11 mouse cellular contexts compared by ENCODE assay signal in genomic region chr5:100005431-100005830, GRCm38 (mm10). TPM values are rescaled to one million over a fixed set of nuclear protein-coding genes. Genes with fewer than 3 reads are reported as not detected.
DNase-seq lines count a peak whose midpoint lies in the region; ATAC-seq and TF ChIP-seq lines count a peak whose summit lies in the region.
"Had no signal": no experiment of that assay in that cellular context is flagged by ENCODE, and none has a peak within 500 bp of the region (broad histone marks: within the 10 kb centered on the region; RNA-seq: fewer than 3 reads in every experiment).

No protein-coding gene starts in this region.

- no peaks in the 10 kb centered on the region for H3K36me3 ChIP-seq in liver, embryonic 13.5 days
- no peaks in the 10 kb centered on the region for H3K36me3 ChIP-seq in stomach, postnatal 0 days (ENCODE audit: control insufficient read depth, insufficient read depth, low read length)
- H3K36me3 ChIP-seq: forebrain, embryonic 12.5 days had no signal

- H3K9ac ChIP-seq in liver, embryonic 13.5 days = no peak overlapping the region
- no peak overlapping the region for H3K9ac ChIP-seq in stomach, postnatal 0 days (ENCODE audit: low read length)
- H3K9ac ChIP-seq: forebrain, embryonic 12.5 days had no signal

- no peak for TF ChIP-seq CTCF in stomach, postnatal 0 days (IDR thresholded peaks at IDR 0.05; ENCODE audit: low read depth)

- no peaks in the 10 kb centered on the region for H3K27me3 ChIP-seq in liver, embryonic 13.5 days
- no peaks in the 10 kb centered on the region for H3K27me3 ChIP-seq in stomach, postnatal 0 days (ENCODE audit: control insufficient read depth, insufficient read depth, low read length)
- H3K27me3 ChIP-seq: forebrain, embryonic 12.5 days had no signal

- H3K27ac ChIP-seq in liver, embryonic 13.5 days = peak overlapping the region; percentile 35
- H3K27ac ChIP-seq in stomach, postnatal 0 days (replicated peaks) = peak overlapping the region; percentile 91
- H3K27ac ChIP-seq: forebrain, embryonic 12.5 days had no signal

- TF ChIP-seq EP300 in stomach, postnatal 0 days (optimal IDR thresholded peaks at IDR 0.05) = no peak

- H3K4me3 ChIP-seq in liver, embryonic 13.5 days (replicated peaks) = no peak overlapping the region
- no peak overlapping the region for H3K4me3 ChIP-seq in stomach, postnatal 0 days (ENCODE audit: low read depth, low read length)
- H3K4me3 ChIP-seq: forebrain, embryonic 12.5 days had no signal

- ATAC-seq in common myeloid progenitor, adult 5-6 weeks (replicated peaks; ENCODE audit: low read depth, poor library complexity, severe bottlenecking) = peak; percentile 45
- ATAC-seq in liver, embryonic 13.5 days (ENCODE audit: low read depth) = peak; percentile 84
- peak; percentile 73 for ATAC-seq in stomach, postnatal 0 days (ENCODE audit: low FRiP score, low TSS enrichment)

- peak; percentile 25 for DNase-seq in heart, postnatal 4 days
- DNase-seq in heart, adult 18-20 months = no peak
- no peak for DNase-seq in liver, embryonic 13.5 days
- peak; percentile 82 for DNase-seq in stomach, postnatal 0 days (ENCODE audit: low spot score)
- no peak for DNase-seq in lung, postnatal 25 days (ENCODE audit: low spot score)
- no peak for DNase-seq in cerebellum, postnatal 4 days (ENCODE audit: low spot score in 2 of 2)
- DNase-seq: cerebellum, adult 8-10 months; thymus, postnatal 25 days had no signal

- H3K9me3 ChIP-seq in liver, embryonic 13.5 days (replicated peaks) = no peaks in the 10 kb centered on the region
- H3K9me3 ChIP-seq in stomach, postnatal 0 days (ENCODE audit: control insufficient read depth, low read length) = no peaks in the 10 kb centered on the region
- H3K9me3 ChIP-seq: forebrain, embryonic 12.5 days had no signal

- 28% methylated on average over 3 of the region's 3 CpGs for WGBS in liver, embryonic 13.5 days (ENCODE audit: insufficient replicate concordance)
- 34% methylated on average over 3 of the region's 3 CpGs for WGBS in stomach, postnatal 0 days

- peaks cover 45% of the 10 kb centered on the region for H3K4me1 ChIP-seq in liver, embryonic 13.5 days (replicated peaks)
- no peaks in the 10 kb centered on the region; the same call in 1 of the 2 replicates for H3K4me1 ChIP-seq in stomach, postnatal 0 days (replicated peaks; ENCODE audit: control insufficient read depth, insufficient read depth)
- H3K4me1 ChIP-seq: forebrain, embryonic 12.5 days had no signal

- H3K4me2 ChIP-seq in liver, embryonic 13.5 days = peak overlapping the region; percentile 6; the same call in 1 of the 2 replicates
- H3K4me2 ChIP-seq in stomach, postnatal 0 days (replicated peaks; ENCODE audit: low read depth) = no peak overlapping the region; the same call in 1 of the 2 replicates
- H3K4me2 ChIP-seq: forebrain, embryonic 12.5 days had no signal

RNA-seq across cellular contexts. Expression of gene 4930524J08Rik, which starts 26.6 kb away (rescaled TPM):
- total RNA-seq in heart, postnatal 4 days (2021) = 1 to 10 TPM; 3.5 to 5.7 TPM
- total RNA-seq in heart, adult 18-20 months (2021) = under 1 TPM; 0.47 to 0.87 TPM
- 1.4 TPM in 1 of 2 replicates, not detected in the other for total RNA-seq in common myeloid progenitor, adult 5-6 weeks (2017)
- 0.46 and 0.59 TPM in 2 replicates for polyA plus RNA-seq in liver, embryonic 13.5 days (2015; fragmentation: Nextera tagmentation; extraction: Ambion mirVana)
- 1.9 and 2.6 TPM in 2 replicates for polyA plus RNA-seq in stomach, postnatal 0 days (2015; fragmentation: Nextera tagmentation; extraction: Ambion mirVana)
- total RNA-seq: liver, adult 2 months had no signal

RNA-seq across cellular contexts. Expression of gene Hnrnpd, which starts 26.7 kb away (rescaled TPM):
- total RNA-seq in heart, postnatal 4 days (2021) = 100 to 1,000 TPM; 239 to 258 TPM
- total RNA-seq in heart, adult 18-20 months (2021) = 10 to 100 TPM; 86.2 to 86.6 TPM
- 181 and 264 TPM in 2 replicates for total RNA-seq in common myeloid progenitor, adult 5-6 weeks (2017)
- polyA plus RNA-seq in liver, embryonic 13.5 days (2015; fragmentation: Nextera tagmentation; extraction: Ambion mirVana) = 84.1 and 109 TPM in 2 replicates
- polyA plus RNA-seq in stomach, postnatal 0 days (2015; fragmentation: Nextera tagmentation; extraction: Ambion mirVana) = 53.5 and 61.4 TPM in 2 replicates

RNA-seq across cellular contexts. Expression of gene Hnrnpdl, which starts 34.0 kb away (rescaled TPM):
- 100 to 1,000 TPM; 145 to 148 TPM for total RNA-seq in heart, postnatal 4 days (2021)
- total RNA-seq in heart, adult 18-20 months (2021) = 10 to 100 TPM; 57.6 to 65.2 TPM
- 461 and 481 TPM in 2 replicates for total RNA-seq in common myeloid progenitor, adult 5-6 weeks (2017)
- 63.6 and 67.9 TPM in 2 replicates for polyA plus RNA-seq in liver, embryonic 13.5 days (2015; fragmentation: Nextera tagmentation; extraction: Ambion mirVana)
- 58.8 and 58.9 TPM in 2 replicates for polyA plus RNA-seq in stomach, postnatal 0 days (2015; fragmentation: Nextera tagmentation; extraction: Ambion mirVana)

RNA-seq across cellular contexts. Expression of gene Enoph1, which starts 34.4 kb away (rescaled TPM):
- 10 to 100 TPM; 13.8 to 14.3 TPM for total RNA-seq in heart, postnatal 4 days (2021)
- total RNA-seq in heart, adult 18-20 months (2021) = 1 to 10 TPM; 7.1 to 8.3 TPM
- total RNA-seq in common myeloid progenitor, adult 5-6 weeks (2017) = 37.4 and 39.7 TPM in 2 replicates
- polyA plus RNA-seq in liver, embryonic 13.5 days (2015; fragmentation: Nextera tagmentation; extraction: Ambion mirVana) = 25.8 and 29.3 TPM in 2 replicates
- 23.4 and 23.5 TPM in 2 replicates for polyA plus RNA-seq in stomach, postnatal 0 days (2015; fragmentation: Nextera tagmentation; extraction: Ambion mirVana)

Comparison
In these comparisons a context has a peak if more than half of its experiments do, and no peak if none do; other contexts are left out.
1. DNase-seq: peak in heart, postnatal 4 days (single experiment) and stomach, postnatal 0 days (single experiment); none in heart, adult 18-20 months (0 of 2), liver, embryonic 13.5 days (single experiment), lung, postnatal 25 days (single experiment) and cerebellum, postnatal 4 days (0 of 2).
2. Peak in every context shown above with its lines, with median percentiles within 50 percentile points of each other: ATAC-seq.